Mouse (Mus musculus) CH12.LX (cell line): ENCODE data around the gene Cpne9. TPM values are rescaled to one million over a fixed set of nuclear protein-coding genes. Genes with fewer than 3 reads are reported as not detected.
A peak's percentile ranks its signal among the peaks of the same experiment; 100 is the strongest.

Source experiments
- DNase-seq: peaks from one replicate; pipeline ENCODE4 v3.0.0-alpha.2; 2013; ENCODE audit errors: extremely low read depth
- H3K27ac ChIP-seq: 2 replicates; pipeline ENCODE4 v1.5.1; 2012; ENCODE audit warnings: low read depth, mild to moderate bottlenecking, control low read depth, moderate library complexity; ENCODE audit not compliant: insufficient read depth
- H3K27me3 ChIP-seq: replicated peaks from 2 replicates; pipeline ENCODE3; 2012; ENCODE audit warnings: inconsistent platforms
- H3K36me3 ChIP-seq, 2 experiments: replicated peaks in 1 of 2; 2 replicates each; pipeline versions ENCODE3 to v1.6.1; 2012; ENCODE audit warnings: inconsistent platforms in 1 of 2, low read length in 1 of 2, mild to moderate bottlenecking in 1 of 2, mixed read lengths in 1 of 2, moderate library complexity in 1 of 2; ENCODE audit not compliant: control insufficient read depth in 1 of 2, insufficient read depth in 1 of 2
- H3K4me1 ChIP-seq, 2 experiments: 2 replicates each; pipeline ENCODE4 v1.6.1; 2012; ENCODE audit warnings: inconsistent platforms in 1 of 2, moderate library complexity in 1 of 2; ENCODE audit not compliant: insufficient read depth in 2 of 2, control insufficient read depth in 1 of 2
- H3K4me2 ChIP-seq: 2 replicates; pipeline ENCODE4 v1.6.1; 2012; ENCODE audit warnings: low read depth, mild to moderate bottlenecking, control low read depth; ENCODE audit not compliant: poor library complexity, insufficient read depth, severe bottlenecking
- H3K4me3 ChIP-seq, 3 experiments: fragments of 150-350 bp in 1 of 3; sonication (generic) in 1 of 3; replicated peaks in 1 of 3; 2 replicates each; pipeline versions ENCODE3 to v1.5.1; 2011 to 2012; ENCODE audit warnings: low read depth in 2 of 3, low read length in 2 of 3, mild to moderate bottlenecking in 2 of 3, moderate library complexity in 2 of 3, control low read depth in 1 of 3, improper control_type of control experiment in 1 of 3, inconsistent platforms in 1 of 3, mixed read lengths in 1 of 3; ENCODE audit not compliant: poor library complexity in 1 of 3
- H3K79me2 ChIP-seq: replicated peaks from 2 replicates; pipeline ENCODE4 v1.6.1; 2012; ENCODE audit warnings: mild to moderate bottlenecking, moderate library complexity; ENCODE audit not compliant: control insufficient read depth, poor library complexity, insufficient read depth, severe bottlenecking; ENCODE audit errors: extremely low read depth
- H3K9ac ChIP-seq: 2 replicates; pipeline ENCODE4 v1.6.1; 2012; ENCODE audit warnings: low read depth, mild to moderate bottlenecking, control low read depth, moderate library complexity; ENCODE audit not compliant: insufficient read depth
- H3K9me3 ChIP-seq: replicated peaks from 2 replicates; pipeline ENCODE3; 2012; ENCODE audit warnings: low read length, inconsistent platforms, mixed read lengths
- BHLHE40 ChIP-seq: IDR thresholded peaks from 2 replicates; pipeline ENCODE4 v1.6.1; 2011; ENCODE audit warnings: mild to moderate bottlenecking, low read depth, low read length, improper control_type of control experiment
- CHD2 ChIP-seq: IDR thresholded peaks from 2 replicates; pipeline ENCODE4 v1.6.1; 2011; ENCODE audit warnings: low read length, improper control_type of control experiment
- CTCF ChIP-seq, 2 experiments: IDR thresholded peaks in 1 of 2; conservative IDR thresholded peaks in 1 of 2; 2 replicates each; pipeline ENCODE4 v1.5.1; 2011 to 2012; ENCODE audit warnings: low read depth in 2 of 2, low read length in 2 of 2, improper control_type of control experiment in 1 of 2, inconsistent platforms in 1 of 2, mild to moderate bottlenecking in 1 of 2, moderate library complexity in 1 of 2
- E2F4 ChIP-seq: IDR thresholded peaks from 2 replicates; pipeline ENCODE4 v1.6.1; 2011; ENCODE audit warnings: low read depth, low read length, improper control_type of control experiment; ENCODE audit not compliant: insufficient replicate concordance
- ELF1 ChIP-seq: IDR thresholded peaks from 2 replicates; pipeline ENCODE4 v1.6.1; 2014; ENCODE audit warnings: low read depth, mild to moderate bottlenecking, inconsistent platforms, low read length, improper control_type of control experiment
- GABPA ChIP-seq: IDR thresholded peaks from 2 replicates; pipeline ENCODE4 v1.6.1; 2012; ENCODE audit warnings: low read depth, low read length, improper control_type of control experiment, inconsistent platforms; ENCODE audit not compliant: insufficient replicate concordance
- HCFC1 ChIP-seq: IDR thresholded peaks from 2 replicates; pipeline ENCODE4 v1.6.1; 2012; ENCODE audit warnings: low read depth, mild to moderate bottlenecking, inconsistent platforms, low read length, improper control_type of control experiment
- IRF4 ChIP-seq: IDR thresholded peaks from 2 replicates; pipeline ENCODE4 v1.6.1; 2014; ENCODE audit warnings: low read depth, mild to moderate bottlenecking, inconsistent platforms, low read length, improper control_type of control experiment
- JUND ChIP-seq: conservative IDR thresholded peaks from 2 replicates; pipeline ENCODE4 v1.6.1; 2011; ENCODE audit warnings: low read depth, low read length, improper control_type of control experiment
- KAT2A ChIP-seq: IDR thresholded peaks from 2 replicates; pipeline ENCODE4 v1.6.1; 2012; ENCODE audit warnings: low read length, improper control_type of control experiment, inconsistent platforms; ENCODE audit not compliant: insufficient replicate concordance
- MAX ChIP-seq: IDR thresholded peaks from 2 replicates; pipeline ENCODE4 v1.6.1; 2011; ENCODE audit warnings: low read length, improper control_type of control experiment
- MAZ ChIP-seq: IDR thresholded peaks from 2 replicates; pipeline ENCODE4 v1.6.1; 2012; ENCODE audit warnings: low read depth, mild to moderate bottlenecking, inconsistent platforms, low read length, improper control_type of control experiment, moderate library complexity
- MEF2A ChIP-seq: IDR thresholded peaks from 2 replicates; pipeline ENCODE4 v1.6.1; 2014; ENCODE audit warnings: low read depth, mild to moderate bottlenecking, inconsistent platforms, low read length, improper control_type of control experiment, borderline replicate concordance
- MXI1 ChIP-seq: IDR thresholded peaks from 2 replicates; pipeline ENCODE4 v1.6.1; 2011; ENCODE audit warnings: mild to moderate bottlenecking, low read depth, low read length, improper control_type of control experiment
- MYC ChIP-seq: IDR thresholded peaks from 2 replicates; pipeline ENCODE4 v1.6.1; 2011; ENCODE audit warnings: low read depth, mild to moderate bottlenecking, improper control_type of control experiment, low read length
- NRF1 ChIP-seq: IDR thresholded peaks from 2 replicates; pipeline ENCODE4 v1.6.1; 2014; ENCODE audit warnings: low read depth, mild to moderate bottlenecking, inconsistent platforms, low read length, improper control_type of control experiment, moderate library complexity
- RAD21 ChIP-seq: IDR thresholded peaks from 2 replicates; pipeline ENCODE4 v1.6.1; 2011; ENCODE audit warnings: low read depth, mild to moderate bottlenecking, low read length, improper control_type of control experiment, moderate library complexity
- SIN3A ChIP-seq: IDR thresholded peaks from 2 replicates; pipeline ENCODE4 v1.6.1; 2012; ENCODE audit warnings: low read length, improper control_type of control experiment, inconsistent platforms
- SMC3 ChIP-seq: IDR thresholded peaks from 2 replicates; pipeline ENCODE4 v1.6.1; 2011; ENCODE audit warnings: low read depth, low read length, improper control_type of control experiment
- TCF12 ChIP-seq: IDR thresholded peaks from 2 replicates; pipeline ENCODE4 v1.6.1; 2014; ENCODE audit warnings: low read depth, mild to moderate bottlenecking, inconsistent platforms, low read length, improper control_type of control experiment
- UBTF ChIP-seq: IDR thresholded peaks from 2 replicates; pipeline ENCODE4 v1.6.1; 2012; ENCODE audit warnings: low read depth, mild to moderate bottlenecking, inconsistent platforms, low read length, improper control_type of control experiment, moderate library complexity
- USF1 ChIP-seq: IDR thresholded peaks from 2 replicates; pipeline ENCODE4 v1.6.1; 2014; ENCODE audit warnings: low read depth, mild to moderate bottlenecking, inconsistent platforms, low read length, improper control_type of control experiment
- ZC3H11A ChIP-seq: IDR thresholded peaks from 2 replicates; pipeline ENCODE4 v1.6.1; 2012; ENCODE audit warnings: low read depth, mild to moderate bottlenecking, inconsistent platforms, low read length, improper control_type of control experiment
- ZMIZ1 ChIP-seq: IDR thresholded peaks from 2 replicates; pipeline ENCODE4 v1.6.1; 2012; ENCODE audit warnings: low read depth, mild to moderate bottlenecking, inconsistent platforms, low read length, improper control_type of control experiment
- ZNF384 ChIP-seq: IDR thresholded peaks from 2 replicates; pipeline ENCODE4 v1.6.1; 2012; ENCODE audit warnings: low read depth, low read length, improper control_type of control experiment, inconsistent platforms
- dilution Hi-C: fragments of 300-500 bp; cut with MboI; formaldehyde crosslinking; loops from 2 replicates; pipeline ENCODE4 v1.14.3; 2020; ENCODE audit warnings: low sequenced_read_pairs; ENCODE audit not compliant: extremely low pct_unique_long_range_greater_than_20kb, extremely low pct_ligation_motif_present
- in situ Hi-C: fragments of 300-500 bp; cut with MboI; formaldehyde crosslinking; loops from 3 replicates; pipeline ENCODE4 v1.14.3; 2019; ENCODE audit warnings: low sequenced_read_pairs, low pct_ligation_motif_present, low pct_unique_long_range_greater_than_20kb, mixed read lengths
- polyA plus RNA-seq: library from polyadenylated mRNA; unstranded; fragments of >175 nt; gene quantifications from 2 replicates; pipeline ENCODE4 v1.2.1, GENCODE M21; 2012; ENCODE audit warnings: low read depth; ENCODE audit not compliant: insufficient read length
- total RNA-seq, 2 experiments: library from RNA; depleted of rRNA; stranded (reverse); fragments of 300-350 nt in 1 of 2; fragments of >200 nt in 1 of 2; gene quantifications; 2 replicates each; pipeline ENCODE4 v1.2.3; 2012 to 2014

Cpne9 gene
- total and polyA plus RNA-seq, 3 experiments = 0.19 to 0.27 (median 0.25) TPM

- Histone ChIP-seq H3K27ac (peak overlapping the region; percentile 31), H3K9ac (peak overlapping the region; percentile 90), H3K9me3 (no peaks in the 10 kb centered on the region), H3K79me2 (peaks cover 40% of the 10 kb centered on the region), H3K36me3 (peaks cover 22 to 35% of the 10 kb centered on the region in 2 experiments), H3K4me2 (peak overlapping the region; percentile 94), H3K4me3 (peak overlapping the region; percentile 91 to 98 (median 97)), H3K27me3 (no peaks in the 10 kb centered on the region), H3K4me1 (peaks cover 10 to 32% of the 10 kb centered on the region in 2 experiments)
- no peak for TF ChIP-seq USF1
- 0 out of 2 replicates have a peak, but pooled peaks have one; percentile 13 for TF ChIP-seq ZNF384
- TF ChIP-seq RAD21 = peak; percentile 78
- peak; percentile 23; the same call in 1 of the 2 replicates for TF ChIP-seq MEF2A
- no peak for TF ChIP-seq UBTF
- TF ChIP-seq MAX = no peak
- no peak for TF ChIP-seq BHLHE40
- TF ChIP-seq CTCF (conservative IDR thresholded peaks at IDR 0.05 in 1 of 2, IDR thresholded peaks at IDR 0.05 in 1 of 2; ENCODE audit: low read depth in 2 of 2, low read length in 2 of 2) = peak in 1 of 2 experiments; percentile 79; a peak in 2 of 4 replicates
- TF ChIP-seq HCFC1 = no peak
- TF ChIP-seq CHD2 = peak; percentile 82
- no peak for TF ChIP-seq JUND
- no peak for TF ChIP-seq TCF12
- TF ChIP-seq MAZ = 0 out of 2 replicates have a peak, but pooled peaks have one; percentile 75
- TF ChIP-seq NRF1 = no peak
- no peak for TF ChIP-seq ELF1
- TF ChIP-seq E2F4 = no peak
- TF ChIP-seq SMC3 = peak; percentile 63
- peak; percentile 33 for TF ChIP-seq ZC3H11A
- no peak for TF ChIP-seq MXI1
- TF ChIP-seq MYC = no peak
- no peak for TF ChIP-seq GABPA
- peak; percentile 25; the same call in 1 of the 2 replicates for TF ChIP-seq SIN3A
- TF ChIP-seq KAT2A = no peak
- 0 out of 2 replicates have a peak, but pooled peaks have one; percentile 12 for TF ChIP-seq IRF4
- no peak for TF ChIP-seq ZMIZ1
- peak; percentile 63 for DNase-seq
- dilution Hi-C loops (no loop called here), in situ Hi-C loops (loop anchor here (10.0 to 25.0 kb wide), 2 partner anchors 263 to 596 kb away; partner anchors contain the start of gene Thumpd3)
Measured at GRCm38 (mm10) chr6:113308141-113308540, 26.0 kb downstream of the Cpne9 start.
